Mouse (Mus musculus) kidney, adult 2 months (tissue): ENCODE results near the gene Dnah6. TPM values are rescaled to one million over a fixed set of nuclear protein-coding genes. Genes with fewer than 3 reads are reported as not detected.

ENCODE experiments used
- DNase-seq: peaks from one replicate; pipeline ENCODE4 v3.0.0; 2021
- H3K27ac ChIP-seq: fragments of 200-500 bp; 2 replicates; pipeline ENCODE4 v1.5.1; 2012; ENCODE audit warnings: low read depth, low read length, control low read depth, inconsistent platforms; ENCODE audit not compliant: insufficient read depth
- H3K27me3 ChIP-seq: fragments of 200-500 bp; replicated peaks from 2 replicates; pipeline ENCODE4 v1.6.1; 2012; ENCODE audit warnings: mild to moderate bottlenecking, moderate library complexity, low read length, inconsistent platforms; ENCODE audit not compliant: control insufficient read depth, insufficient read depth
- H3K36me3 ChIP-seq: fragments of 200-500 bp; 2 replicates; pipeline ENCODE4 v1.6.1; 2012; ENCODE audit warnings: mild to moderate bottlenecking, moderate library complexity, low read length, inconsistent platforms; ENCODE audit not compliant: control insufficient read depth, insufficient read depth
- H3K4me1 ChIP-seq: fragments of 200-500 bp; 2 replicates; pipeline ENCODE4 v1.6.1; 2011; ENCODE audit warnings: low read length; ENCODE audit not compliant: control insufficient read depth, insufficient read depth
- H3K4me3 ChIP-seq: fragments of 200-500 bp; 2 replicates; pipeline ENCODE4 v1.5.1; 2011; ENCODE audit warnings: mild to moderate bottlenecking, low read depth, low read length, control low read depth; ENCODE audit not compliant: insufficient read depth
- CTCF ChIP-seq: fragments of 200-500 bp; conservative IDR thresholded peaks from 2 replicates; pipeline ENCODE4 v1.5.1; 2011; ENCODE audit warnings: low read depth, mild to moderate bottlenecking, control low read depth, low read length, moderate library complexity, mixed read lengths; ENCODE audit not compliant: insufficient read depth, insufficient read length
- POLR2A ChIP-seq: fragments of 200-500 bp; IDR thresholded peaks from one replicate; pipeline ENCODE4 v1.6.1; 2011; ENCODE audit warnings: low read depth, low read length, control low read depth
- WGBS: fragments of 180-500 bp; shearing (Covaris S2); methylation state at CpG from one replicate; pipeline ENCODE4 v1.1.7; 2018; 5-methylcytosine and 5-hydroxymethylcytosine counted together
- polyA plus RNA-seq: library from polyadenylated mRNA; depleted of rRNA; stranded (reverse); fragments of >200 nt; gene quantifications from 2 replicates; pipeline ENCODE4 v1.2.3, GENCODE M21; 2012

The Dnah6 gene
- polyA plus RNA-seq, 1 experiment, result 0.03 TPM

GRCm38 (mm10) chr6:72998809-72999208, 222.6 kb downstream of the Dnah6 start:
- Histone ChIP-seq H3K27ac (no peak overlapping the region), H3K27me3 (no peaks in the 10 kb centered on the region), H3K4me3 (no peak overlapping the region), H3K4me1 (no peaks in the 10 kb centered on the region), H3K36me3 (no peaks in the 10 kb centered on the region)
- 86% methylated on average over 1 of the region's 1 CpGs for WGBS
- DNase-seq, result no peak
- TF ChIP-seq POLR2A, result no peak
- TF ChIP-seq CTCF, result no peak

GRCm38 (mm10) chr6:72993688-72994082, 227.8 kb downstream of the Dnah6 start:
- Histone ChIP-seq H3K27me3 (no peaks in the 10 kb centered on the region), H3K36me3 (no peaks in the 10 kb centered on the region), H3K4me3 (no peak overlapping the region), H3K4me1 (no peaks in the 10 kb centered on the region), H3K27ac (no peak overlapping the region)
- TF ChIP-seq CTCF, result no peak
- no peak for TF ChIP-seq POLR2A
- 71% methylated on average over 5 of the region's 5 CpGs for WGBS
- no peak for DNase-seq

- H3K27me3 ChIP-seq, result no peaks in the 10 kb centered on the region
- H3K27ac ChIP-seq, result no peak overlapping the region
- no peaks in the 10 kb centered on the region for H3K4me1 ChIP-seq
- 76% methylated on average over 8 of the region's 8 CpGs for WGBS
- H3K4me3 ChIP-seq, result no peak overlapping the region
- TF ChIP-seq CTCF (no peak), POLR2A (no peak)
- DNase-seq, result no peak
- no peaks in the 10 kb centered on the region for H3K36me3 ChIP-seq
These were observed 228.3 kb downstream of the Dnah6 start for GRCm38 (mm10) chr6:72993054-72993687.

- Histone ChIP-seq H3K36me3 (no peaks in the 10 kb centered on the region), H3K27me3 (no peaks in the 10 kb centered on the region), H3K4me3 (no peak overlapping the region), H3K4me1 (no peaks in the 10 kb centered on the region), H3K27ac (no peak overlapping the region)
- no peak for TF ChIP-seq CTCF
- no peak for TF ChIP-seq POLR2A
- WGBS, result 63% methylated on average over 5 of the region's 5 CpGs
- DNase-seq, result no peak
These were observed 231.2 kb downstream of the Dnah6 start for GRCm38 (mm10) chr6:72990206-72990605.

- TF ChIP-seq POLR2A, result no peak
- TF ChIP-seq CTCF, result no peak
- no peak overlapping the region for H3K27ac ChIP-seq
- no peak for DNase-seq
- H3K4me1 ChIP-seq, result no peaks in the 10 kb centered on the region
- H3K36me3 ChIP-seq, result no peaks in the 10 kb centered on the region
- H3K27me3 ChIP-seq, result no peaks in the 10 kb centered on the region
- H3K4me3 ChIP-seq, result no peak overlapping the region
- WGBS, result 73% methylated on average over 7 of the region's 7 CpGs
These were observed 232.3 kb downstream of the Dnah6 start for GRCm38 (mm10) chr6:72989028-72989736.

- no peak for TF ChIP-seq CTCF
- TF ChIP-seq POLR2A, result no peak
- Histone ChIP-seq H3K27ac (no peak overlapping the region), H3K4me1 (no peaks in the 10 kb centered on the region), H3K4me3 (no peak overlapping the region), H3K27me3 (no peaks in the 10 kb centered on the region), H3K36me3 (no peaks in the 10 kb centered on the region)
- no peak for DNase-seq
- 85% methylated on average over 4 of the region's 4 CpGs for WGBS
These were observed 238.9 kb downstream of the Dnah6 start for GRCm38 (mm10) chr6:72982506-72982905.

GRCm38 (mm10) chr6:72981851-72982250, 239.6 kb downstream of the Dnah6 start:
- TF ChIP-seq POLR2A, result no peak
- no peak for TF ChIP-seq CTCF
- H3K4me1 ChIP-seq, result no peaks in the 10 kb centered on the region
- no peaks in the 10 kb centered on the region for H3K27me3 ChIP-seq
- H3K36me3 ChIP-seq, result no peaks in the 10 kb centered on the region
- WGBS, result 40% methylated on average over 6 of the region's 6 CpGs
- H3K27ac ChIP-seq, result peak overlapping the region; percentile 44
- no peak overlapping the region for H3K4me3 ChIP-seq
- DNase-seq, result peak; percentile 33
